Mouse (Mus musculus) cerebral cortex, adult 2 months (tissue): Measurements from ENCODE around the gene Igsf6.

Experiments
- WGBS: fragments of 180-500 bp; shearing (Covaris S2); methylation state at CpG from one replicate; pipeline ENCODE4 v1.1.7; 2018; 5-methylcytosine and 5-hydroxymethylcytosine counted together

Gene Igsf6

GRCm38 (mm10) chr7:121074281-121074680 is at the start of gene Igsf6:
Gene Igsf6, minus strand, starts transcription at chr7:121074572.
- WGBS, result 81% methylated on average over 11 of the region's 11 CpGs

- WGBS, result 10% methylated on average over 10 of the region's 10 CpGs
Measured at GRCm38 (mm10) chr7:121120143-121120818, 45.9 kb upstream of the Igsf6 start.

DNA sequence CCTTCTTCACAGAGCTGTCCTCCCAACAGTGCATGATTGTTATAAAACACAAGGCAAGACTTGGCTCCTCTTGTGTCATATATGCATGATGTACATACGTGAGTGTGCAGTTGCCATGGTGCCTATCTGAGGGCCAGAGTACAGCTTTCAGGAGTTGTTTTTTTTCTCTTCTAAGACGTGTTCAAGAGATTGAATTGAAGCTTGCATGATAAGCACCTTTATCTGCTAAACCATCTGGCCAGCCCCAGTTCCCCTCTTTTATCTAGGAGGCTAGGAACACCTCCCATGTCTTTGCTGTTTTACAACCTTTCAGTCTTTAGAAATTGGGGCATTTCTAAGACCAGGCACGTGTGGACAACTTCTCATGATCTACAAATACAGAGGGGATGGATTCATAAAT is 37.4 kb upstream of the Igsf6 start:
- WGBS, result 65% methylated on average over 3 of the region's 3 CpGs

DNA sequence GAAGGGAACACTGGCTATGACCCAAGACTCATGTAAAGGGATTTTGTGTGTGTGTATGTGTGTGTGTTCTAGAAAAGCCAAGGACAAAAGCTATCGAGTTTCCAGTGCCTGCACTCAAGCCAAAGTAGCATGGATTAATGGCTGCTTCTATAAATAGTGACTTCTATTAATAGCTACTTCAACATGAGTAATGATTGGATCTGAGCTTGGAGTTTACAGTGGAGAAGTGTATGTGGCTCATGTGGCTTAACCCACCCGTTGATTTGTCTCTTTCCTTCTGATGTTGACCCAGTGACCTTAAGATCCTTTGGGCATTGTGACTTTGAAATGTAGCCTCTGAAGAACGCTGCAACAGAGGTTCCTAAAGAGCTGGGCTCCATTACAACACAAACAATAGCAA is 36.9 kb upstream of the Igsf6 start:
- WGBS, result 53% methylated on average over 3 of the region's 3 CpGs

DNA sequence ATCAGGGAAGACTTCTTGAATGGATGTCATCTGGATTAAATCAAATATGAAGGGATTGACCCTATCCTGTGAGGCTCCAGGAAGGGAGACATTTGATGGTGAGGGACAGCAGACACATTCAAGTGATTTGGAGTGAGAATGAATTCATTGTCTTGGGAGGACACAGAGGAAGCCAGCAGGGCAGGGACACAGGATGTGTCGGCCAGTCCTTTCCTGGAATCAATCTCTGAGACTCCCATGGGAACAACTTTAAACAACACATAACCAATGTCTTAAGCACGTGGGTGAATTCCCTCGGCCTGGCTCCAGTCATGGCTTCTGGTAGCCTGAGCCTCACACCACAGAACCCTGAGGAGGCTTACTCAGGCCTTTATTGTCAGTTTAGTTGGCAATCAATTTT is 33.5 kb upstream of the Igsf6 start:
- WGBS, result 80% methylated on average over 3 of the region's 3 CpGs

DNA sequence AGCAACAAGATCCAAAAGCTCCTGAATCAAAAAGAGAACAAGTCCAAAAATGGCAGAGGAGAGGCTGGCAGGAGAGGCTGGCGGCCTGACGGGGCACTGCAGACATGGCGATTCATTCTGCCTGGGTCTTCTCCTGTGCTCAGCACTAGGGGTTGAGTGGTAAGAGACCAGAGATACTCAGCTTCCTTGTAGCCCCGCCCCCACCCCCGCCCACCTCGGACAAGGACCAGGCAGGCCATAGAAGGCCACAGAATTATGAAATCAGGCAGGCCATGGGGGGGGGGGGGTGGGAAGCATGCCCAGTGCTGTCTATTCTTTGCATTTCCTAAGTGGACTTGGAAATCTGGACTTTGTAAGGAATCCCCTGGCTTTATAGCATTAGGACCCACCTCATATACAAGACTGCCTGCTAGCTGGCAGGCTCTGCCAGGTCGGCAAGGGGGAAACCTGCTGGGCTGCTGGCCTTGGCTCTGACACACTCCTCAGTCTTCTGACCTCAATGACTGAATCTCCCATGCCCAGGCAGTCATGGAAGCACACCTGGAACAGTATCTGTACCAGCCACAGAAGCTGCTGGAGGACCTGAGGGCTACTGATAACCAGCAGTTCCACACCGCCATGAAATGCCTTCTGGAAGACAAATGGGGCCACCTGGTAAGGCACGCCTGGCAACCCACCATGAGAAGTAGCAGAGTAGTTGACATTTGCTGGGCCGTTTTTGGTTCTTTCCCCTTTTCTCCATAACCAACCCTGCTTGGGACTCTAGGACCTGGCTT is 24.4 kb upstream of the Igsf6 start:
- WGBS, result 80% methylated on average over 10 of the region's 10 CpGs

GRCm38 (mm10) chr7:121093026-121093425 is 18.7 kb upstream of the Igsf6 start:
- WGBS, result 83% methylated on average over 4 of the region's 4 CpGs

DNA sequence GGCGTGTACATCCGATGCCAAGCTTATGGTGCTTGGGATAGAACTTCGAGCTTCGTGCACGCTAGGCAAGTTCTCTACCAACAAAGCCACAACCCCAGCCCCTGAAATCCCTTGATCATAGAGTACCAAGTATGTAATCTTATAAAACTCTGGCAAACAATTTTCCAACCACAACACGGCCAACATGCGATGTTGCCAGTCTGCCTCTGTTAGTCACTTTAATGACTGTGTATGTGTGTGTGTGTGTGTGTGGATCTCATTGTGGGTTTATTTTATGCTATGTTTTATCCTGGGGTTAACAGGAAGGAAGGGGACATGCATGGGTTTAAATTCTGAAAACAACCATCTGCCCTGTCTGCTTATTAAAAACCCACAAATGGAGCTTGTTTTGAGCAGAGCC is 16.4 kb upstream of the Igsf6 start:
- 88% methylated on average over 7 of the region's 7 CpGs for WGBS

- WGBS, result 81% methylated on average over 5 of the region's 5 CpGs
Measured at GRCm38 (mm10) chr7:121088745-121089144, 14.4 kb upstream of the Igsf6 start.

DNA sequence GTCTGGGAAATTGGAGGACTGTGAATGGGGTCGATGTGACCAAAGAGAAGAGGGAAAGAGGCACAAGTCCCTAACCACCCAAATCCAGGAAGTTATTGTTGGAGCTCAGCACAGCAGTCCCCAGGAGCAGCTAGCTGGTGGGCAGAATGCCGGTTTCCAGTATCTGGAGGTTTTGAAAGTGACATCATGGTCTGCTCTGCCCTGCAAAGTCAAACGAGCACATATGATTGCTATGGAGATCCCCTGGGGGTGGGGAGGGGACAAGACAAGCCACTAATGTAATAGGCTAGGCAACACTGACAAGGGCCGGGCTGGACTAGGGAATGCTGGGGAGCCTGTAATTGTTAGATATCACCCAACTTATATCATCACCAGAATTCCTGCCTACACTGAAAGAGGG is 11.1 kb upstream of the Igsf6 start:
- 21% methylated on average over 4 of the region's 4 CpGs for WGBS

DNA sequence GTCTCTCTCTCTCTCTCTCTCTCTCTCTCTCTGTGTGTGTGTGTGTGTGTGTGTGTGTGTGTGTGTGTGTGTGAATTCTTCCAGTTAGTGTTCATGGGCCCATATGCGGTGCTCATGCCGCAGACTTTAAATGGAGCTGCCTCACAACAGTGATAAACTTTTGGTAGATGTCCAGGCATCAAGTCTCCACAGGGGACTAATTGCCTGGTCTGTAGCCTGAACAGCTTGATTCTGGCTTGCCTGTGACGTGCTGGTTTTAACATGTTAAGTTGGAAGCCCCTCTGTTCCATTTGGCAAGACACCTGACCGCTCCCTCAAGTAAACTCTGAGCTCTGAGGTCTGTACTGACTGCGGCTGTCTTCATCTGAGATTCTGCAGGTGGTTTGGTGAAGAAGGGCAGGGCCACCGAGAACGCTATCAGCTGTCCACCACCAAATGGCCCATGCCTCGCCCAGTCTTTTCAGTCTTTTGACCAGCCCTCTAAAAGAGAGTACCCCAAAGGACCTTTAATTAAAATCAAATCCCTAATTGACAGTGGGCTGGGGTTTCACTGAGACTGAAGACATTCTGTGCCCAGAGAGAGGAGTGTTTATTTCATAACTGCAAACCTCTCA is 10.6 kb upstream of the Igsf6 start:
- WGBS, result 74% methylated on average over 8 of the region's 8 CpGs

DNA sequence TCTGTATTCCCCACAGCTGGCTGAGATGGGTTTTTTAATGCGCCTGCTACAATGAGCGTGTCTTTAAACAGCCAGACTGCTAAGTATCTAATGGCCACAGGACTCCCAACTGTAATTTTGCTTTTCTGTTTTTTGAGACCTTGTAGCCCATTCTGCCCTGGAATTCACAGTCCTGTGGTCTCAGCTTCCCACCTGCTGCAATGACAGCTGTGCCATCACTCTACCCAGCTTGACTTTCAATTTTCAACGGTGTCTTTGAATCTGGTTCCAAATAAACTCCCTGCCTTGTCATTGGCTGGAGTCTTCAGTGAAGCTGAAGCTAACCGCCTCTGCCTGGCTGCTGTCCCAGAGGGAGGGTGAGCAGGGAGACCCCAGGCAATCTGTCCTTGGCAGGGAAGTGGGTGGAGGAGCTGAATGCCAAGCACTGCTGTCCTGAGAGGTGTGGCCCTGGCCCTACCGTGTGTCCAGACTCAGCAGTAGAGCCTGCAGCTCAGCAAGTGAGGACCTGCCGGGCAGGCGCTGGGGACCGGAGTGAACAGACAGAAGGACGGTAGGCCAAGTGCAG is 8.7 kb upstream of the Igsf6 start:
- 70% methylated on average over 9 of the region's 9 CpGs for WGBS

GRCm38 (mm10) chr7:121081816-121082215 is 7.4 kb upstream of the Igsf6 start:
- 88% methylated on average over 2 of the region's 2 CpGs for WGBS

DNA sequence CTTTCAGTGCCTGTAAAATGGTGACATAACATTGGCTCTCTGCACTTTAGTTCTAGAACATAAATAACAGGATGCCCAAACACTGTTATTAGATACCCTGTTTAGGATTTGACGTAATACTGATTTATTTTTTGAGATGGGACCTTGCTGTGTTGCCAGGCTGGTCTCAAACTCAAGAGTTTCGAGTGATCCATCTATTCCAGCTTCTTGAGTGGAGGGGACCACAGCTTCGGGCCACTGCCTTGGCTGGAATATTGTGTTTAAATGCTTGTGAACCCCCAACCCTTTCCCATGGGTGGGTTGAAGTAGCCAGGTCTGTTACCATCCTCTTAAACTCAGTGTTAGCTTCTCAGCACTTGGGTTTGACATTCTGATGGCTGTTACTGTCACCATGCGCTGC is 7.0 kb upstream of the Igsf6 start, which contains the start of gene Otoa:
TSS of gene Otoa (plus strand) at position 301 of the 400 bp plus-strand sequence.
- WGBS, result 92% methylated on average over 4 of the region's 4 CpGs

GRCm38 (mm10) chr7:121077829-121078228 is 3.5 kb upstream of the Igsf6 start:
- WGBS, result 9% methylated on average over 5 of the region's 5 CpGs

DNA sequence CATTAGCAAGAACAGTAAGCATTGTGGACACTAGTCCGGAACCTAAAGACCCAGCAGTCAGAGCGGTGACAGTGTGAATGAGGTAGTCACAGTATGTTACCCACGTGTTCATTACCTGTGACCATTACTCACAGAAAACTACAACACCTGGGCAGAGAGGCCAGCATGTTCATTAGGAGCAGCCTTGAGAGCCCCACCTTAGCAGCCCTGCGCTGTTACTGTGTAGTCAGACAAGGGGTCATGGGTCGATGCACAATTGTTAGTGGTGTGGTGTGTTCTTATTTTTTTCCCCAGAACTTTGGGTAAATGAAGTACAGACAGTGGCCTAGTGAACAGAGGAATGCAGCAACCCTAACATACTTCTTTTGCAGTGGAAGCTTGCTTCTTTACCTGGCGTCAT is 2.9 kb upstream of the Igsf6 start:
- 91% methylated on average over 6 of the region's 6 CpGs for WGBS

DNA sequence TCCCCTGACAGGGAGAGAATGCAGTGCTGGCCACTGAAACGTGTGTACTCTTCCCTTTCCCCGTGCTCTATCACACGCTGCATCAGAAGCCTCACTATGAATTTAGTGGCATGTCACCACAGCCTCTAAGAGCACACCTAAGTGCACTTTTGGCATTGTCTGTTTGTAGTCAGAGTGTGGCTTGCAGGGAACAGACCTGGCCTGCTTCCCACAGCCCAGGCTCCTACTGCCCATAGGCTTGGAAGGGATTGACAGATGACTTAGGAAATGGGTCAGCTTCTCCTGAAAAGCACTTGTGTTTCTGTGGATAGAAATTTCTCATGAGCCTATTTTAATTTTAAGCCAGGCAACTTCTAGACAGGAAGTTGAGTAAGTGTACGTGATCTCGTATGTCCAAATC is 1.0 kb upstream of the Igsf6 start:
- 68% methylated on average over 5 of the region's 5 CpGs for WGBS

GRCm38 (mm10) chr7:121074801-121075400 is 529 bp upstream of the Igsf6 start:
- WGBS, result 67% methylated on average over 6 of the region's 6 CpGs

DNA sequence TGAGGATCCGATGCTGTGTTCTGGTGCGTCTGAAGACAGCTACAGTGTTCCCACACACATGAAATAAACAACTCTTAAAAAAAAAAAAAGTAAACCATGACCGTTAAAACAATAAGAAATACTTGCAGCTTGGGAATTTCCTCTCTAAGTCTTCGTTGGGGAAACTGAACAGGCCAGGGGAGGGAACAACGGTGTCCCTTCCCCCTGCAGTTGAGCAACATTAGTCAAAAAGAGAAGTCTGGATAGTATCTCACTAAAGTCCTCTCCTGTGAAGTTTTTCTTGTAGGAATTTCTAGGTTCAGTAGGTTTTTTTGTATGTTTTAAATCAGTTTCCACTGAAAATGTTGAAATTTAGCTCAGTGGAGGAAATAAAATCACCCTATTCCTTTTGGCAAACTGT is 1.9 kb downstream of the Igsf6 start:
- 74% methylated on average over 5 of the region's 5 CpGs for WGBS

GRCm38 (mm10) chr7:121071276-121071675 is 3.1 kb downstream of the Igsf6 start:
- 87% methylated on average over 4 of the region's 4 CpGs for WGBS

GRCm38 (mm10) chr7:121064309-121064708 is 10.1 kb downstream of the Igsf6 start:
- WGBS, result 40% methylated on average over 4 of the region's 4 CpGs
